Mouse (Mus musculus) liver, embryonic 14.5 days (tissue): Measurements from ENCODE around the gene Grik2. TPM values are rescaled to one million over a fixed set of nuclear protein-coding genes. Genes with fewer than 3 reads are reported as not detected.

Experiments used
- ATAC-seq: fragments of 200-750 bp; cut with Nextera tagmentation; 2 replicates; pipeline ENCODE4 v1.8.0; 2017; ENCODE audit warnings: moderate number of reproducible peaks, mild to moderate bottlenecking, moderate library complexity; ENCODE audit not compliant: insufficient read depth
- DNase-seq, 3 experiments: peaks; one replicate each; pipeline ENCODE4 v3.0.0-alpha.2; 2012 to 2013; ENCODE audit warnings: low read depth in 3 of 3, low spot score in 3 of 3
- H3K27ac ChIP-seq: fragments of 300-500 bp; sonication (generic); 2 replicates; pipeline ENCODE4 v1.5.1; 2014; ENCODE audit warnings: moderate library complexity, mild to moderate bottlenecking, control low read depth, inconsistent platforms
- H3K27me3 ChIP-seq: fragments of 300-500 bp; sonication (generic); 2 replicates; pipeline ENCODE4 v1.6.1; 2014; ENCODE audit warnings: mild to moderate bottlenecking, low read length, moderate library complexity; ENCODE audit not compliant: control insufficient read depth, insufficient read depth
- H3K36me3 ChIP-seq: fragments of 300-500 bp; sonication (generic); replicated peaks from 2 replicates; pipeline ENCODE4 v1.6.1; 2014; ENCODE audit warnings: low read depth; ENCODE audit not compliant: control insufficient read depth, insufficient read depth
- H3K4me1 ChIP-seq, 2 experiments: fragments of 200-500 bp in 1 of 2; fragments of 300-500 bp in 1 of 2; sonication (generic) in 1 of 2; replicated peaks; 2 replicates each; pipeline ENCODE4 v1.6.1; 2012 to 2014; ENCODE audit warnings: antibody characterized with exemption in 1 of 2, inconsistent platforms in 1 of 2, low read length in 1 of 2; ENCODE audit not compliant: control insufficient read depth in 2 of 2, insufficient read depth in 2 of 2
- H3K4me2 ChIP-seq: fragments of 300-500 bp; sonication (generic); 2 replicates; pipeline ENCODE4 v1.6.1; 2014; ENCODE audit warnings: low read depth, mild to moderate bottlenecking, control low read depth, moderate library complexity
- H3K4me3 ChIP-seq, 2 experiments: fragments of 200-500 bp in 1 of 2; fragments of 300-500 bp in 1 of 2; sonication (generic) in 1 of 2; 2 replicates each; pipeline ENCODE4 v1.5.1; 2012 to 2014; ENCODE audit warnings: low read depth in 2 of 2, low read length in 2 of 2, mild to moderate bottlenecking in 2 of 2, control low read depth in 1 of 2, inconsistent platforms in 1 of 2, moderate library complexity in 1 of 2; ENCODE audit not compliant: insufficient read depth in 1 of 2
- H3K9ac ChIP-seq: fragments of 300-500 bp; sonication (generic); replicated peaks from 2 replicates; pipeline ENCODE4 v1.6.1; 2014; ENCODE audit warnings: mild to moderate bottlenecking, control low read depth, moderate library complexity
- H3K9me3 ChIP-seq: fragments of 300-500 bp; sonication (generic); 2 replicates; pipeline ENCODE4 v1.6.1; 2016; ENCODE audit warnings: low read length, mixed read lengths; ENCODE audit not compliant: control insufficient read depth
- CTCF ChIP-seq: IDR thresholded peaks from 2 replicates; pipeline ENCODE4 v1.5.1; 2016; ENCODE audit warnings: antibody characterized with exemption, low read depth, control low read depth
- EP300 ChIP-seq: IDR thresholded peaks from 2 replicates; pipeline ENCODE4 v1.6.1; 2016; ENCODE audit warnings: antibody characterized with exemption, low read depth
- WGBS: fragments of 180-500 bp; shearing (Covaris S2); extraction: QIAGEN DNeasy Blood & Tissue Kit; methylation state at CpG from one replicate; pipeline ENCODE4 v1.1.7; 2014; ENCODE audit not compliant: insufficient replicate concordance; 5-methylcytosine and 5-hydroxymethylcytosine counted together
- polyA plus RNA-seq, 2 experiments: library from polyadenylated mRNA; depleted of rRNA in 1 of 2; stranded (reverse) in 1 of 2; unstranded in 1 of 2; fragments of >200 nt; fragmentation: Nextera tagmentation in 1 of 2; extraction: Ambion mirVana in 1 of 2; gene quantifications; 2 replicates each; pipeline versions ENCODE4 v1.2.1 to v1.2.3; 2012 to 2014

Grik2 gene
- polyA plus RNA-seq, 2 experiments, result 0.03 TPM; not detected in 1

- H3K9ac ChIP-seq, result no peak overlapping the region
- WGBS, result 10% methylated on average over 2 of the region's 2 CpGs
- DNase-seq, result no peak
- no peaks in the 10 kb centered on the region for H3K4me1 ChIP-seq
- ATAC-seq, result no peak
- H3K9me3 ChIP-seq, result no peaks in the 10 kb centered on the region
- TF ChIP-seq CTCF (no peak), EP300 (no peak)
- H3K27me3 ChIP-seq, result peaks cover 8% of the 10 kb centered on the region
- H3K4me2 ChIP-seq, result no peak overlapping the region
- no peaks in the 10 kb centered on the region for H3K36me3 ChIP-seq
- no peak overlapping the region for H3K4me3 ChIP-seq
- H3K27ac ChIP-seq, result no peak overlapping the region
Observed at GRCm38 (mm10) chr10:49784831-49785230, 3.7 kb downstream of the Grik2 start.

GRCm38 (mm10) chr10:49782741-49783691 lies 5.5 kb downstream of the Grik2 start:
- no peak for ATAC-seq
- WGBS, result 1% methylated on average over 44 of the region's 44 CpGs
- H3K4me3 ChIP-seq, result peak overlapping the region; percentile 6 to 24
- no peak overlapping the region for H3K9ac ChIP-seq
- DNase-seq, result no peak
- TF ChIP-seq EP300 (no peak), CTCF (no peak)
- peak overlapping the region; percentile 32 for H3K4me2 ChIP-seq
- H3K9me3 ChIP-seq, result no peaks in the 10 kb centered on the region
- no peaks in the 10 kb centered on the region for H3K4me1 ChIP-seq
- H3K27ac ChIP-seq, result no peak overlapping the region
- H3K27me3 ChIP-seq, result peaks cover 4% of the 10 kb centered on the region
- H3K36me3 ChIP-seq, result no peaks in the 10 kb centered on the region

GRCm38 (mm10) chr10:49782061-49782460 lies 6.5 kb downstream of the Grik2 start:
- no peak overlapping the region for H3K27ac ChIP-seq
- no peaks in the 10 kb centered on the region for H3K9me3 ChIP-seq
- no peak for ATAC-seq
- peak overlapping the region; percentile 32; the same call in 1 of the 2 replicates for H3K4me2 ChIP-seq
- H3K36me3 ChIP-seq, result no peaks in the 10 kb centered on the region
- no peak overlapping the region for H3K4me3 ChIP-seq
- no peaks in the 10 kb centered on the region for H3K4me1 ChIP-seq
- DNase-seq, result no peak
- TF ChIP-seq CTCF (no peak), EP300 (no peak)
- peaks cover 4% of the 10 kb centered on the region for H3K27me3 ChIP-seq
- under 1% methylated on average over 7 of the region's 7 CpGs for WGBS
- no peak overlapping the region for H3K9ac ChIP-seq

- H3K4me1 ChIP-seq, result no peaks in the 10 kb centered on the region
- DNase-seq (no peak), ATAC-seq (no peak)
- H3K9me3 ChIP-seq, result no peaks in the 10 kb centered on the region
- no peak overlapping the region for H3K4me2 ChIP-seq
- TF ChIP-seq CTCF (no peak), EP300 (no peak)
- no peaks in the 10 kb centered on the region for H3K36me3 ChIP-seq
- no peak overlapping the region for H3K4me3 ChIP-seq
- WGBS, result 53% methylated on average over 2 of the region's 2 CpGs
- peaks cover 4% of the 10 kb centered on the region for H3K27me3 ChIP-seq
- H3K27ac ChIP-seq, result no peak overlapping the region
- H3K9ac ChIP-seq, result no peak overlapping the region
Observed at GRCm38 (mm10) chr10:49780430-49780829, 8.1 kb downstream of the Grik2 start.

- no peak for DNase-seq
- TF ChIP-seq EP300 (no peak), CTCF (no peak)
- Histone ChIP-seq H3K4me1 (no peaks in the 10 kb centered on the region), H3K4me2 (no peak overlapping the region), H3K4me3 (no peak overlapping the region), H3K9ac (no peak overlapping the region), H3K27me3 (no peaks in the 10 kb centered on the region), H3K36me3 (no peaks in the 10 kb centered on the region), H3K9me3 (no peaks in the 10 kb centered on the region), H3K27ac (no peak overlapping the region)
- no peak for ATAC-seq
Observed at GRCm38 (mm10) chr10:49768897-49769296, 19.7 kb downstream of the Grik2 start.
